Mouse (Mus musculus) layer of hippocampus, adult 8-10 months (tissue): ENCODE data around the gene Nkapd1. TPM values are rescaled to one million over a fixed set of nuclear protein-coding genes. Genes with fewer than 3 reads are reported as not detected.

Experiments used
- DNase-seq, 2 experiments: peaks; one replicate each; pipeline ENCODE4 v3.0.0; 2022; ENCODE audit warnings: low spot score in 2 of 2
- total RNA-seq, 4 experiments: library from RNA; stranded (reverse); gene quantifications; 2 replicates each; pipeline ENCODE4 v1.2.4; 2022

Gene Nkapd1
- total RNA-seq, 4 experiments from 2014 or later: 17.0 to 23.7 (median 19.5) TPM

DNA sequence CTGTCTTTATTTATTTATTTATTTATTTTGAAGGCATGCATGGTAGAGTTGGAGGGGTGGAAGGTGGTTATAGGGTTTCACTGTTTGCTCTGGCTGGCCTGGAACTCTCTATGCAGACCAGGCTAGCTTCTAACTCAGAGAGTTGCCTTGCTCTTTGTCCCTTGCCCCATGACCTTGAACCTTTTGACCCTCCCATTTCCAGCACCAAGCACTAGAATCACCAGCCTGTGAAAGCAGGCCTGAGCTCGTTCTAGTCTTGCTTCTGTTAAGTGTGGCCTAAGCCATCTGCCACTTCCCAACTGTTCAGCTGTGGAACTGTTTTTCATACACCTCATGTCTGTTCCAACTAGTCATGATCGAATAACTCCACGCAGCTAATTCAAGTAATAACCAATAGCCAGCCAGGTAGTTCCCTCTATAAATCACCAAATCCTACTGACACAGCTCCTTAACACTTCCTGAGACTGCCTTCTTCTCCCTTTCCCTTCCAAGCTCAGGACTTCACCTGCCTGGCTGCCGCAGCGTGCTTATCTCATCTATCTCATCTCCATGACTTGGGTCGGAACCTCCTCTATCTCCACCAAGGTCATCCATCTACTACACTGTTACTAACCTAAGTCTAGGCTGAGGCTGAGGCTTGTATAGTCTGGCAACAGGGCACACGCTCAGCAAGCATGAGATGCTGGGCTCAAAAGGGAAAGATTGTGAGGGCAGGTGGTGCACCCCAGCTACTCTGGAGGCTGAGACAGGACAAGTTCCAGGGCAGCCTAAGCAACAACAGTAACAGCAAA is 15.0 kb downstream of the Nkapd1 start:
- DNase-seq: no peak

DNA sequence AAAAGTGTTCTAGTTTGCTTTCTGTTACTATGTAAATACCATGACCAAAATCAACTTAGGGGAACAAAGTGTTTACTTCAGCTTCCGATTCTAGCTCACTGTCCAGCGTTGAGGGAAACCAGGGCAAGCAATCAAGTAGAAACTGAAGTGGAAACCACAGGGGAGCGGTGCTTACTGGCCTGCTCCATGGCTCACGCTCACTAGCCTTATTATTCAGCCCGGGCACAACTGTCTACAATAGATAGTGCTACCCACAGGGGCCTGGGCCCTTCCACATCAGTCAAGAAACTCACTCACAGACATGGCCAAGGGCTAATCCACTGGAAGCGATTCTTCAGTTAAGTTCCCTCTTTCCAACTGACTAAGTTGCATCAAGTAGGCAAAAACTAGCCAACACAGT is 15.7 kb downstream of the Nkapd1 start:
- no peak for DNase-seq

DNA sequence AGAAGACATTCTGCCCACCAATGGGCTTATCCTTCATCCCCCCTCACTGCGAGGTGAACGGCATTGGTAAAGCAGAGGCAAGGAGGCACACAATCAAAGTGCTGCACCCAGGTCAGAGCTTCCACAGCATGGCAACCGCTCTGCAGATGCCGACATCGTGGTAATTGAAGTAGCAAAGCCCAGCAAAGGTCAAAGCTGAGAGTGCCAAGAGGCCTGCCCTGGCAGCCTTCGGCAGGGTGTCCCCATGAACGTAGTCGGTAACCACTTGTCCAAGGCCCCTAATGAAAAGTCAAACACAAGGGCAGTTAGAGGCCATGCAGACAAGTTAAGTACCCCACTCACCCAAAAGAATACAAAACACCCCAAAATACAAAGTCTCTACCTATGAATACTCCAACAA is 20.3 kb downstream of the Nkapd1 start:
- DNase-seq: no peak

DNA sequence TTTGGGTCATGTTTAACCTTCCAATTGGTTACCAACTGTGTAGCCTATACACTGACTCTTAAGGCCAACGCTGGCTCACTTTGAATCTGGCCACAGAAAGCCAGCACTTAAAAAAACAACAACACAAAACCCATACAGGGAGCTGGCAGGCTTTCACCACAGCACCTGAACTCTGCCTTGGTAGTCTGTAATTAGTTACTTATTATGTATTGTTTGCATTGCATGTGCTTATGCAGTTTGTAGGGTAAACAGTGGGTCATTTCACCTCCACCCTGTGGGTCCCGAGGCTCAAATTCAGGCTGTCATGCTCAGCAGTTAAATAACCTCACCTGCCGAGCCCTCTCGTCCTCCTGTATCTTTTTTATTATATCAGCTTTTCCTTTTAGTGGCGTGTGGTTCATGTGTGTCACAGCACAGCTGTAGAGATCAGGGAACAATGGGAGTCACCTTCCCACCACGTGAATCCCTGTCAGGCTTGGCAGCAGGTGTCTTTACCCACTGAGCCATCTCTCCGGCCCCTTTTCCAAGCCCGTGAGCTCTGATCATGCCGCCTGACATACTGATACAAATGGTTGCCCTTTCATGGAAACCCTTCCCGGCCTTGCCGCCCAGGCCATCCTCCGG is 22.4 kb downstream of the Nkapd1 start:
- no peak for DNase-seq

DNA sequence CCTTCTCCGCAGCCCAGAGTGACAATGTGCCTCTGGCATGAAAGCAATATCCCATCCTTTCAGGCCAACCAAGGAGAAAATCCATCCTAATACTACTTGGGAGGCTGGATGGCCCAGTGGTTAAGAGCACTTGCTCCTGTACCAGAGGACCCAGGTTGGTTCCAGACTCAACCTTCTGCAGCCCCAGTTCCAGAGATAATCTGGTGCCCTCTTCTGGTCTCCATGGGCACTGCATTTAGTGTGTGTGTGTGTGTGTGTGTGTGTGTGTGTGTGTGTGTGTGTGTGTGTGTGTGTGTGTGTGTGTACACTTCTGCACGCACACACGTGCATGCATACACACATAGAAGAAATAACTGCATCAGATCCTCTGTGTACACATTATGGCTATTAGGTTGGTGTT is 23.7 kb downstream of the Nkapd1 start:
- DNase-seq: no peak

DNA sequence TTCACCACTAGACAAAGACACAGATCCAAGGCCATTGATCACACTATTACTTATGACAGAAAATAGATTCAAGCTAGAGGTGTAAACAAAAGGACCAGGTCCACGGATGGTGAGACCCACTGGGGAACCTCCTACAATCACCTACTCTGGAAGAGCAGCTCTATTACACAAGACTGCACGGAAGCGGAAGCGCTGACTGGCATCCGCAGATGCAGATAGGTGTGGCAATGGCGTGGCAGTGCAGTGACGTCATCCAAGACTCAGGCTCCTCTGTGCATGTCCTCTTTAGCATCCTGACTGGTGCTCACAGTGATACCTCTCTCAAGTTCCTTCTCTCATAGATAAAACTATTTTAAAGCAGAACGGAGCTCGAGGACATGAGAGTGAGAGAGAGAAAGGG is 24.3 kb downstream of the Nkapd1 start:
- DNase-seq: no peak

DNA sequence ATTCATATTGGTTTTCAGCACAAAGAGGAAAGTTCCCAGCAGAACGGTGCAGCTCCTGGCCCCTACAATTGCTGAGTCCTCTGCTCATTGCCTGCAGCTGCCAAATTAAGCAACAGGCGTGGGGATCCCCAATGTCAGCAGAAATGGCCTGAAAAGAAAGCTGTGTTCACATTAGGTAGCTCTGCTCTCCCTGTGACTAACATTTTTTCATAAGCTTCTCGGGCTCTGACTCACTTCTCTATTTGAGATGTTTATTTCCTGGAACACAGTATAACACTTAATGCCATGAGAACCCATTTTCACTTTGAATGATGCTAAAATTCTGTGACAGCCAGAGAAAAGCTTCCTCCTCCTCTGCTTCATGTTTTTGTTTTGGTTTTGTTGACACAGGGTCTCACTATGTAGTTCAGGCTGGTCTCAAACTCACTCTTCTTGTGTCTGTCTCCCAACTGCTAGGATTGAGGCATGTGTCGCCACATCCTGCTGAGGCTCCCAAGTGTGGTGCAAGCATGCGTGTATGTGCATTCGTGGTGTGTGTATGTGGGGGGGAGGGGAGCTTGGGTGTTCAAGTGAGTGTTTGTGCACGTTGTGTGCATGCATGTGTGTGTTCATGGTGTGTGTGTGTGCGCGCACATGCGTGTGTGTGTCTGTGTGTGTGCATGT is 26.3 kb downstream of the Nkapd1 start:
- no peak for DNase-seq

DNA sequence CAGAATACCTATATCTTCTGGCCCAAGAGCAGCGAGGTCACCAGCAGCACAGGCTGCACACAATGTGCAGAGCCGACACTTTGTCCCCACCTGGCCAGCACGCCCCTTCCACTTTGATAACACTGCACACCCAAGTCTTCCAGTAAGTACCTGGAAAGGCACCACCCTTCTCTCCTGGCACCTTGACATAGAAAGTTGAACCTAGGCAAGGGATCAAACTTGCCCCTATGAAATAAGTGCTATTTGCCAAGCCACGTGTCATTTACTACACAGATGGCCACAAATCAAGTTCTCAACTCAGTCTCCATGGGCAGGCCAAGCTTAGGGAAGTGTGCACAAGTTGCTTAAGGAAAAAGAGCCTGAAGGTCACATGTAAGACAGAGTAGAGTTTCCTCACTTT is 30.3 kb downstream of the Nkapd1 start:
- no peak for DNase-seq

DNA sequence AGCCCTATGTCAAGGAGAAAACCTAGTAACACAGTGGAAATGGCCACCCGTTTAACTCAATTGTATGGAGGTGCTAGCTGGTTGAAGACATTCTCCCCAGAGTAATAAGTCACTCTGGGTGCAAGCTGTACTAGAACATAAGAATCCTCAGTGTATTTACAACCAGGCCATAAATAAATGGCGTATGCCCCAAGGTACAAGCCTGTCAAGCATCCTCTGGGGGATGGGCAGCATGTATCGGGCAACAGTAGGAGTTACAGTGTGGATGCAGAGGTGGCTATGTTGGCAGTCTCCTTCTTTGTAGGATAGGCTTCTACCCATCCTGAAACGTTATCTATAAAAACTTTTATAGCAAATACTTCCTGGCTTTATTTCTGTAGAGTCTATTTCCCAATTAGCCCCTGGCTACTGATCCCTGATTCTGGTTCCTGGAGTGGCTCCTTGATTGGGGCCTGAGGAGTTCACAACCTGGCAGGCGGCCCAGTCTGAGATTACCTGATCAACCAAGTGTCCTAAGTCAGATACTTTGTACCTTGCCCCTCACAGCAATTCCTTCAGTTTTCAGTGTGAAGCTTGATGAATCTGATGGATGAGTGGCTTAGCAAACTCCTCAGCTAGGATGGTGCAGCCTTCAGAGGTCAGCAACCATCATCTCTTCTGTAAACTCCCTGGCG is 32.0 kb downstream of the Nkapd1 start:
- no peak for DNase-seq

DNA sequence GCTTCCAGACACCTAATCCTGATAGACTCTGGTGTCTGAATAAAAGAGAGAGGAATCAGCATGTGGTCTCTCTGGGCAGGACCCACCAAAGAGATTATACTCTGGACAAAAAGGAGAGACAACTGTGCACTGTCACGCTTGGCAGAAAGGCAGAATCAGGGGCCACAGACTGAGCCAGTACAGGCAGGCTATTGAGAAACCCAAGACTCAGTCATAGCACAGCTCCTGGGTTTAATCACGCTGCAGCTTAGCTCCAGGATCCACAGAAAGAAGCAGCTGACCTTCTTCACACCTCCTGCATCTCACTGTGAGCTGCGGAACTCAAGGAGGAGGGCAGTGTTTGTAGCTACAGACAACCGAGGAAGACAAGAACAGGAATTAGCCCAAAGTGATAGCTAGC is 36.9 kb downstream of the Nkapd1 start:
- no peak for DNase-seq

DNA sequence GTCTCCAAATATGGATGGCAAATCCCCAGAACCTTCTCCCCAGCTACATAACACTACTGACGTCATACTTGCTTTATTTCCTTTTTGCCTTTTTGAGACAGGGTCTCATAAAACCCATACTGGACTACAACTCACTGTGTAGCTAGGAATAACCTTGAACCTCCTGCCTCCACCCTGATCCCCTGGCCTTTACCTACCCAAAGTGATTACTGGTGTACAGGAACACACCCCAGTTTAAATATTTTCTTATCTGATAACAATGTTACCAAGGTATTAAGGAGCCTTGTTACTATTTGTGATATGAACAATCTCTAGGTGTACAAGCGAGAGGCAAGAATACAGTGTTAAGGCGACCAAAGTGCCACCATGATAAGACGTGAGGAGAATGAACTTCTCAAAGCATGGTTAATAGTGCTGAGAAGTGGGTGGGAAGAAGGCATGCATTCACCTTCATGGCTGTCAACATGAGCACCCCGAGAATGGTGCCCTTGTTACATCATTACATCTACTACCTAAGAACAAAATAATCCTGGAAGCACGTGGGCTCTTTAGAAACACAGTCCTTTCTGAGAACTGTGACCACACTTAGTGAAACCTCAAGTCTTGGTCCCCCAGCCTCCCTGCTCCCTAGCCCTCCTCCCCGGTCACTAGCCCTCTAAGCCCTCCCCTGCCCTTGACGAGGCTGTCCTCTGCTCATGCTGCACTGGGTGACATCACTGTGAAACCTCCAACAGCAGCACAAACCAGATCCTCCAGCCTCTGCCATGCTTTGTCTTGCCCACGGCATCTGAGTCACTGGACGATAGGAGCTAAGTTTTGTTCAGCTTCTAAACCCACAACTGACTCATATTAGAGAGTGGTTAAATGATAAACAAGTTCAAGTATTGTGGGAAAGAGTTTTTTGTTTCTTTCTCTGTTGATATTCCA is 47.4 kb downstream of the Nkapd1 start:
- no peak for DNase-seq

DNA sequence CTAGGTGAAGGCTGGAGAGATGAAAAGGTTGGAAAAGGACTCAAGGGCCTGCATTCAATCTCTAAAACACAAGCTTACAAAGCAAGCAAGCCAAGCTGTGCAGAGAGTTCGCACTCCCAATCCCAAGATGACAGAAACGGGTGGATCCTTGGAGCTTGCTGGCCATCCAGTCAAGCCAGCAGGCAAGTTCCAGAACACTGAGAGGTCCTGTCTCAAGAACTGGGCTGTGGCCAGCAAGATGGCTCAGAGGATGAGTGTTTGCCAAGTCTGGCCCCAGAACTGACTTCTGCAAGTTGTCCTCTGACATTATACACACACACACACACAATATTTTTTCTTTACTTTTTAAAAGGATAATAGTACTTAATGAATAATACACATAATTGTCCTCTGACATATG is 49.4 kb downstream of the Nkapd1 start:
- no peak for DNase-seq

DNA sequence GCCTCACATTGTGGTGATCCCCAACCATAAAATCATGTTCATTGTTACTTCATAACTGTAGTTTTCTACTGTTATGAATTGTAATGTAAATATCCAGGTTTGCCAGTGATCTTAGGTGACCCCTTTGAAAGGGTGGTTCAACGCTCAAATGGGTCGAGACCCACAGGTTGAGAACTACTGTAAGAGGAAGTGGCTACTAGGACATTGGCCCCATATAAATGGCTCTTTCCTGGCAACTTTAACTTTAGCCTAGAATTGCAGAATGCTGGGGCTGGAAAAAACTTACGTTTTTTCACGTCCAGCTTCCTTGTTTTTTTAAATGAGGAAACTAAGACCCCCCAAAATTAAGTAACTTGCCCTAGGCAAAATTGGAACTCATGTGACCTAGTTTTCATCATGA is 49.9 kb downstream of the Nkapd1 start:
- no peak for DNase-seq

DNA sequence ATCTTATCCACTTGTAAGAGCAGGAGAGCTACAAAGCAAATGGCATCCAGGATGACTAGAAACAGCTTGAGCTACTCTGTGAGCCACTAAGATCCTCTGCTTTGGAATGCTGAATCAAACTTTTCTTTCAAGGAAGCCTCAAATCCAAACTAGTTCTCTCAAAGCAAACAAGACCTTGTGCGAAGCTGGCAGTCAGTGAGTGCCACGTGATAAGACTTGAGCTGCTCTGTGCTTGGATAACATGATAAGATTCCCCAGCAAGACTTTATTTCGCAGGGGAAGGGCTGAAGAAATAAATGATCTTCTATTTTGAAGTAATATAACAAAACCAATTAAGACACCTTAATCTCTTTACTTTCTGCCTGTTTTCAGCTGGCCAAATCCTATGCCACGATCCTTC is 51.3 kb downstream of the Nkapd1 start:
- DNase-seq: no peak

DNA sequence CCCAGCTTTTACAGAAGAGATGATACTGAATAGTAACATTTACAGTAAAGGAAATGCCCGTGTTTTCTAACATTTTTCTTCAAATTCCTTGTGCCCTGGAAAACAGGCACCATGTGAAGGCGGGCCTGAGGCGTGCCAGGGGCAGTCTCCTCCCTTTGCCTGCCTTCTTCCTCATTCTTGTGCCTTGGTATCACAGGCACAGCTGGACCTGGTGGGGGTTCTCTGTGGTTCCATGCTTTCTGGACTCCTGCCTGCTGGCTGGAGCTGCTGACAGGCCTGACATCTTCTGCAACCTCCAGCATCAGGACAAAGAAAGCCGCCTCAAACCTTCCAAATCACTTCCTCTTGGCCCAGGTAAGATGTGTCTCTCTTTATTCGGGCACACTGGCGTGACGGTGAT is 52.1 kb downstream of the Nkapd1 start:
- DNase-seq: no peak

DNA sequence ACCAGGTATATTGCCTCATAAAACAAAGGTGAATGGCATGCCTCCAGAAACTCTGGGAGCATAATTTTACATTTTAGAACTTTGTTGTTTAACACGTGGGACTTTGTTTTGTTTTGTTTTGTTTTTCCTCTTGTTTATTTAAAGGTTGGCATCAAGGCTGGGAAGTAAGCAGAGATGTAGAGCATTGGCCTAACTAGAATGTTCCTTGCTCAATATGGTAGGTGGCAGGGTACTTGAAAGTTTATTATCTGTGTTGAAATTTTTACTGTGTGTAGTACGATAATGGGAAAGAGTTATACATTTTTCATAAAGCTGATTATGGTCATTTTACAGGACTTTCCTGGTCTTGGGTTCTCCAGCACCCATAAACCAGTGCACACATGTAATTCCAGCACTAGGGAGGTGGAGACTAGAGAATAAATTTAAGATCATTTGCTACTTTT is 55.3 kb downstream of the Nkapd1 start:
- no peak for DNase-seq

DNA sequence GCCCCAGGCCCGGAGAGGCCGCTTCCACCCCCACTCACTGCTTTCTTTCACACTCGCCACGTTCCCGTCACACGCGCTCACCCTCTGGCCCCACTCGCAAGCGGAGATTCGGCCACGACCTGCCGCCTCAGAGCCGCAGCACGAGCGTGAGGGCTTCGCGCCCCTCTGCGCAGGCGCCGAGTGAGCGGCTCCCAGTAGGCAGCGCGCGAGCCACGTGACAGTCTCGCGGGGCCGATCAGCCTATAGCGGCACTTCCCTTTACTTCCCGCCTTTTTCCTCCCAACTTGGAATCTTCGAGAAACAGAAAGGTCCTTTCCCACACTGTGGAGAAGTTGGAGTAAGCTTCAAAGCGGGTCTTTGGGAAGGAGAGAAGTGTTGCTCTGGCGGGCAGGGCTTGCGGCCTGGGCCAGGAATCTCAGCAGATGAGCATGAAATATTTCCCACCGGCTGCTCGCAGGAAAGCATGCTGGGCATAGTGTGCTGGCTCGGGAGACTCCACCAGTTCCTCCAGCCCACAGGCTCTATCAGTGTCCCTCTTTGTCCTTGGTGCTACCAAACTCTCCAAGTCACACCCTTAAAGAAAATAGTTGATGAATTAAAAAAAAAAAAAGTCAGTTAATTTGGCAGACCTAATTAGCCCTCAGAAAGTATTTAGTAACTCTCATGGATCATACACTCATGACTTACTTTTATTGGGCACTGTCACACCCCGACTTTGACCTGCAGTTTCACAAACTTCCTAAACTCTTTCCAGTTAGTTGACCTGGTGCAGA is 55.9 kb downstream of the Nkapd1 start, which contains the start of gene Tex12:
TSS of gene Tex12 (minus strand) at position 181 of the 773 bp plus-strand sequence.
- no peak for DNase-seq
